Comparison of ENCODE assay signal across 8 mouse cellular contexts in genomic region chr12:80885301-80886288, GRCm38 (mm10). TPM values are rescaled to one million over a fixed set of nuclear protein-coding genes. Genes with fewer than 3 reads are reported as not detected.
A peak's percentile ranks its signal among the peaks of the same experiment; 100 is the strongest.
DNase-seq lines count a peak whose midpoint lies in the region; ATAC-seq and TF ChIP-seq lines count a peak whose summit lies in the region.

No protein-coding gene starts in this region.

- no peak for TF ChIP-seq EP300 in CH12.LX (IDR thresholded peaks at IDR 0.05; ENCODE audit: low read length)

- peak overlapping the region in 2 of 3 experiments; percentile 55 for H3K4me3 ChIP-seq in CH12.LX (replicated peaks in 1 of 3; ENCODE audit: low read depth in 2 of 3, low read length in 2 of 3, poor library complexity in 1 of 3)
- H3K4me3 ChIP-seq in lung, embryonic 15.5 days: peak overlapping the region; percentile 5; the same call in 1 of the 2 replicates
- H3K4me3 ChIP-seq in layer of hippocampus, adult 2 months: no peak overlapping the region

- in situ Hi-C loops in CH12.LX (cut with MboI; ENCODE audit: low pct_ligation_motif_present, low pct_unique_long_range_greater_than_20kb, low sequenced_read_pairs): no loop called here

- no peaks in the 10 kb centered on the region for H3K79me2 ChIP-seq in CH12.LX (replicated peaks; ENCODE audit: control insufficient read depth, extremely low read depth, insufficient read depth, poor library complexity, severe bottlenecking)

- H3K4me2 ChIP-seq in CH12.LX (ENCODE audit: insufficient read depth, low read depth, poor library complexity, severe bottlenecking): peak overlapping the region; percentile 94
- peak overlapping the region; percentile 42 for H3K4me2 ChIP-seq in lung, embryonic 15.5 days

- TF ChIP-seq POLR2A in CH12.LX (IDR thresholded peaks at IDR 0.05; ENCODE audit: low read depth, low read length): no peak; the same call in 1 of the 2 replicates

- no peak overlapping the region for H3K27ac ChIP-seq in CH12.LX (ENCODE audit: insufficient read depth, low read depth)
- peak overlapping the region; percentile 53 for H3K27ac ChIP-seq in lung, embryonic 15.5 days
- H3K27ac ChIP-seq in layer of hippocampus, adult 2 months: no peak overlapping the region

- H3K27me3 ChIP-seq in CH12.LX (replicated peaks): no peaks in the 10 kb centered on the region
- no peaks in the 10 kb centered on the region for H3K27me3 ChIP-seq in lung, embryonic 15.5 days

- peak overlapping the region; percentile 54; the same call in 1 of the 2 replicates for H3K9ac ChIP-seq in CH12.LX (ENCODE audit: insufficient read depth, low read depth)
- H3K9ac ChIP-seq in lung, embryonic 15.5 days: no peak overlapping the region

- 25% methylated on average over 15 of the region's 15 CpGs for WGBS in lung, embryonic 15.5 days

- DNase-seq in CH12.LX (ENCODE audit: extremely low read depth): peak; percentile 17
- DNase-seq in adrenal gland, postnatal 25 days: peak; percentile 23
- DNase-seq in heart, adult 11 months: peak; percentile 99
- DNase-seq in kidney, adult 8-10 months: peak; percentile 50 to 61
- DNase-seq in testis, postnatal 10 days (ENCODE audit: low spot score): peak; percentile 59
- DNase-seq in spleen, postnatal 14 days (ENCODE audit: low spot score in 2 of 2): no peak
- DNase-seq in layer of hippocampus, adult 2 months (ENCODE audit: low spot score in 2 of 2): no peak

- ATAC-seq in lung, embryonic 15.5 days (ENCODE audit: borderline replicate concordance, extremely low read depth, low FRiP score, low TSS enrichment): peak; percentile 82; the same call in 1 of the 2 replicates

- no peak for TF ChIP-seq CTCF in CH12.LX (conservative IDR thresholded peaks at IDR 0.05 in 1 of 2, IDR thresholded peaks at IDR 0.05 in 1 of 2; ENCODE audit: low read depth in 2 of 2, low read length in 2 of 2)
- no peak for TF ChIP-seq CTCF in layer of hippocampus, adult 2 months (conservative IDR thresholded peaks at IDR 0.05)

- peaks cover 0 to 3% of the 10 kb centered on the region in 2 experiments for H3K36me3 ChIP-seq in CH12.LX (replicated peaks in 1 of 2; ENCODE audit: control insufficient read depth in 1 of 2, insufficient read depth in 1 of 2, low read length in 1 of 2)
- H3K36me3 ChIP-seq in lung, embryonic 15.5 days: no peaks in the 10 kb centered on the region

- TF ChIP-seq RAD21 in CH12.LX (IDR thresholded peaks at IDR 0.05; ENCODE audit: low read depth, low read length): no peak

- peaks cover 2 to 9% of the 10 kb centered on the region in 2 experiments; a peak in 2 of 4 replicates for H3K4me1 ChIP-seq in CH12.LX (ENCODE audit: control insufficient read depth in 1 of 2, insufficient read depth in 2 of 2)
- H3K4me1 ChIP-seq in lung, embryonic 15.5 days: peaks cover 24% of the 10 kb centered on the region

- H3K9me3 ChIP-seq in CH12.LX (replicated peaks; ENCODE audit: low read length): peaks cover 5% of the 10 kb centered on the region
- peaks cover 5% of the 10 kb centered on the region; the same call in 1 of the 2 replicates for H3K9me3 ChIP-seq in lung, embryonic 15.5 days

- dilution Hi-C loops in CH12.LX (cut with MboI; ENCODE audit: extremely low pct_ligation_motif_present, extremely low pct_unique_long_range_greater_than_20kb, low sequenced_read_pairs): no loop called here

TF ChIP-seq in CH12.LX, 34 proteins besides CTCF, POLR2A, EP300 and RAD21:
- TF ChIP-seq ELF1 (IDR thresholded peaks at IDR 0.05; ENCODE audit: low read depth, low read length) (peak; percentile 35; the same call in 1 of the 2 replicates), SMC3 (IDR thresholded peaks at IDR 0.05; ENCODE audit: low read depth, low read length) (no peak), CHD2 (IDR thresholded peaks at IDR 0.05; ENCODE audit: low read length) (no peak; the same call in 1 of the 2 replicates), MAX (IDR thresholded peaks at IDR 0.05; ENCODE audit: low read length) (no peak), SIN3A (IDR thresholded peaks at IDR 0.05; ENCODE audit: low read length) (no peak), MAZ (IDR thresholded peaks at IDR 0.05; ENCODE audit: low read depth, low read length) (peak; percentile 56; the same call in 1 of the 2 replicates), ZNF384 (IDR thresholded peaks at IDR 0.05; ENCODE audit: low read depth, low read length) (no peak), JUN (IDR thresholded peaks at IDR 0.05; ENCODE audit: insufficient read depth, low read depth, low read length) (no peak), ETS1 (conservative IDR thresholded peaks at IDR 0.05; ENCODE audit: low read depth, low read length) (peak; percentile 23; the same call in 1 of the 2 replicates), E2F4 (IDR thresholded peaks at IDR 0.05; ENCODE audit: insufficient replicate concordance, low read depth, low read length) (no peak)

RNA-seq across cellular contexts. Expression of gene Srsf5, which starts 59.7 kb away (rescaled TPM):
- total RNA-seq in CH12.LX (2012; rRNA removed) (260 and 311 TPM in 2 replicates), CH12.LX (2014; rRNA removed) (459 and 511 TPM in 2 replicates)
- 549 and 597 TPM in 2 replicates for polyA plus RNA-seq in CH12.LX (2012; ENCODE audit: insufficient read length, low read depth)
- 378 and 500 TPM in 2 replicates for total RNA-seq in adrenal gland, postnatal 25 days (2021)
- 570 and 583 TPM in 2 replicates for polyA plus RNA-seq in lung, embryonic 15.5 days (2015; fragmentation: Nextera tagmentation; extraction: Ambion mirVana)
- total RNA-seq in layer of hippocampus, adult 2 months (2021): 100 to 1,000 TPM; 356 to 358 TPM

Comparison
In these comparisons a context has a peak if more than half of its experiments do, and no peak if none do; other contexts are left out.
1. DNase-seq: peak in CH12.LX (single experiment), adrenal gland, postnatal 25 days (single experiment), heart, adult 11 months (single experiment), kidney, adult 8-10 months (2 of 2) and testis, postnatal 10 days (single experiment); none in spleen, postnatal 14 days (0 of 2) and layer of hippocampus, adult 2 months (0 of 2).